Mouse (Mus musculus) bone marrow, adult 2 months (tissue): ENCODE data around the gene Fbxw2.

Source experiments
- CTCF ChIP-seq: fragments of 200-500 bp; IDR thresholded peaks from 2 replicates; pipeline ENCODE4 v1.5.1; 2011; ENCODE audit warnings: low read length, control low read depth; ENCODE audit not compliant: control insufficient read depth, insufficient read depth
- POLR2A ChIP-seq: fragments of 200-500 bp; IDR thresholded peaks from 2 replicates; pipeline ENCODE4 v1.6.1; 2011; ENCODE audit warnings: low read depth, mild to moderate bottlenecking, control low read depth, low read length, borderline replicate concordance; ENCODE audit not compliant: control insufficient read depth

DNA sequence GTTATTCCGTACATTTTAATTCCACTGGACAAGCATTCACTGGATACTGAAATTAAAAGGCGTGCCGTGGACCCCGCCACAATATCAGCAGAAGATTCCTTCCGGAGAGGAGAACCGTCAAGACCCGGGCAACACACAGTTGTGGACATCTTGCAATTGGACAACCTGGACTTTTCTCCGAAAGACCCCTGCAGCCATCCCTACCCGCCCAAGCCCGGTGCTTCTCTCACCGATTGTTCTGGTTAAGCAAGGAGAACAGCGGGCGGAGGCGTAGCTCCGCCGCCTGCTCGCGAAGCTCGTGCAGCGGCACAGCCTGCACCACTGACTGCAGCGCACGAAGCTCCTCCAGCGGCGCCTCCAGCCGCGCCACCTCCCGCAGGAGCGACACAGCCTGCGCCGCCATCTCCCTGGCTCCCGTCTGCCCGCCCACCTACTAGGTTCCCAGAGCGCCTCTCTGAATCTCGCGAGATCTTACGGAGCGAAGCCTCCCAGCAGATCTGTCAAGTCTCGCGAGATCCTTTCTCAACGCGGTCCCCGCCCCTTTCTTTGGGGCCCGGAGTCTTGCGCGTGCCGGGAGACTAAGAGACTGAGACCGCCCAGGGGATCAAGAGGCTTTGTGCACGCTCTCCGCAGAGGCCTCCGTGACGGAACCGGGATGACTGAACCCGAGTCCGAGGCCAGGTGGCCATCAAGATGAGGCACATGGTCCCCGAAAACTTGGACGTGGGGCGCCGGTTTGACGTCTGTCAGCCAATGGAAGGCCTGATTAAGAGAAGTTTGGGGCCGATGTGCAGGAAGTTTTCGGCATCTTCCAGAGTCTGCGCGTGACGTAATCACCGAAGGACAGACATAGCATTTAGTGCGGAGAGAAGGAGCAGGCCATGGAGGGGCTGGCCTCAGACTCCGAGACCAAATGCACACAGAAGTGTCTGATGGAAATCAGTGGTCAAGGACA lies 44.7 kb upstream of the Fbxw2 start:
- TF ChIP-seq POLR2A = peak; percentile 89; the same call in 1 of the 2 replicates
- TF ChIP-seq CTCF = no peak
